In genomic region chr16:43434941-43435340, GRCm38 (mm10) we compare ENCODE assay signal across 9 mouse cellular contexts.
DNase-seq lines count a peak whose midpoint lies in the region; ATAC-seq lines count a peak whose summit lies in the region.
"Had no signal": no experiment of that assay in that cellular context is flagged by ENCODE, and none has a peak within 500 bp of the region (broad histone marks: within the 10 kb centered on the region; RNA-seq: fewer than 3 reads in every experiment).

No protein-coding gene starts in this region.

- H3K9ac ChIP-seq in hindbrain, embryonic 11.5 days (ENCODE audit: low read depth, low read length) = no peak overlapping the region
- no peak overlapping the region for H3K9ac ChIP-seq in hindbrain, embryonic 16.5 days (ENCODE audit: low read depth, low read length)
- no peak overlapping the region for H3K9ac ChIP-seq in embryonic facial prominence, embryonic 11.5 days (replicated peaks; ENCODE audit: low read length)
- H3K9ac ChIP-seq: hindbrain, embryonic 15.5 days had no signal

- ATAC-seq in hindbrain, embryonic 11.5 days (ENCODE audit: low FRiP score) = 0 out of 2 replicates have a peak, but pooled peaks have one; percentile 59
- no peak for ATAC-seq in hindbrain, embryonic 16.5 days
- no peak for ATAC-seq in embryonic facial prominence, embryonic 11.5 days (replicated peaks; ENCODE audit: insufficient number of reproducible peaks, low FRiP score, low TSS enrichment, low read depth)

- no peak overlapping the region for H3K4me2 ChIP-seq in hindbrain, embryonic 11.5 days (replicated peaks; ENCODE audit: low read depth, low read length)
- no peak overlapping the region for H3K4me2 ChIP-seq in hindbrain, embryonic 16.5 days (ENCODE audit: low read length)
- no peak overlapping the region for H3K4me2 ChIP-seq in embryonic facial prominence, embryonic 11.5 days (ENCODE audit: low read depth, low read length)
- H3K4me2 ChIP-seq: hindbrain, embryonic 15.5 days had no signal

- H3K27ac ChIP-seq in hindbrain, embryonic 11.5 days (ENCODE audit: low read depth, low read length) = no peak overlapping the region
- H3K27ac ChIP-seq in hindbrain, embryonic 16.5 days (ENCODE audit: low read depth, low read length) = no peak overlapping the region
- no peak overlapping the region for H3K27ac ChIP-seq in embryonic facial prominence, embryonic 11.5 days (replicated peaks; ENCODE audit: low read depth, low read length)
- H3K27ac ChIP-seq: hindbrain, embryonic 15.5 days had no signal

- WGBS in hindbrain, embryonic 11.5 days = 44% methylated on average over 3 of the region's 3 CpGs
- 41% methylated on average over 3 of the region's 3 CpGs for WGBS in hindbrain, embryonic 16.5 days
- WGBS in embryonic facial prominence, embryonic 11.5 days = 54% methylated on average over 3 of the region's 3 CpGs

- peak; percentile 51 for DNase-seq in hindbrain, embryonic 11.5 days (ENCODE audit: low spot score)
- DNase-seq in B cell, adult 2 months = peak; percentile 5 to 10
- DNase-seq in adipocyte (ENCODE audit: low spot score) = peak; percentile 52
- peak; percentile 36 for DNase-seq in embryonic facial prominence, embryonic 11.5 days (ENCODE audit: low spot score)
- DNase-seq in mesoderm, embryonic 11.5 days (ENCODE audit: low read depth, low spot score) = peak; percentile 44
- DNase-seq in layer of hippocampus, postnatal 25 days (ENCODE audit: extremely low spot score in 1 of 2, low spot score in 1 of 2) = no peak
- no peak for DNase-seq in spleen, adult 12 weeks (ENCODE audit: low spot score)

- H3K36me3 ChIP-seq in hindbrain, embryonic 11.5 days (ENCODE audit: control insufficient read depth, insufficient read depth, low read length) = no peaks in the 10 kb centered on the region
- H3K36me3 ChIP-seq in hindbrain, embryonic 16.5 days (ENCODE audit: control insufficient read depth, insufficient read depth, low read length) = no peaks in the 10 kb centered on the region
- no peaks in the 10 kb centered on the region for H3K36me3 ChIP-seq in embryonic facial prominence, embryonic 11.5 days (replicated peaks; ENCODE audit: control insufficient read depth, insufficient read depth, low read depth, low read length)
- H3K36me3 ChIP-seq: hindbrain, embryonic 15.5 days had no signal

- H3K9me3 ChIP-seq in hindbrain, embryonic 11.5 days (ENCODE audit: control insufficient read depth, low read length) = no peaks in the 10 kb centered on the region
- no peaks in the 10 kb centered on the region for H3K9me3 ChIP-seq in hindbrain, embryonic 16.5 days (ENCODE audit: control insufficient read depth, low read length)
- H3K9me3 ChIP-seq in embryonic facial prominence, embryonic 11.5 days (replicated peaks; ENCODE audit: control insufficient read depth, low read length) = no peaks in the 10 kb centered on the region
- H3K9me3 ChIP-seq: hindbrain, embryonic 15.5 days had no signal

- no peak overlapping the region for H3K4me3 ChIP-seq in hindbrain, embryonic 11.5 days (ENCODE audit: low read depth, low read length)
- no peak overlapping the region for H3K4me3 ChIP-seq in hindbrain, embryonic 16.5 days (ENCODE audit: low read length)
- no peak overlapping the region for H3K4me3 ChIP-seq in embryonic facial prominence, embryonic 11.5 days (ENCODE audit: low read depth, low read length)
- H3K4me3 ChIP-seq: hindbrain, embryonic 15.5 days had no signal

- H3K27me3 ChIP-seq in hindbrain, embryonic 11.5 days (ENCODE audit: control insufficient read depth, insufficient read depth, low read length) = no peaks in the 10 kb centered on the region
- no peaks in the 10 kb centered on the region for H3K27me3 ChIP-seq in hindbrain, embryonic 16.5 days (replicated peaks; ENCODE audit: control insufficient read depth, insufficient read depth, low read length)
- H3K27me3 ChIP-seq in embryonic facial prominence, embryonic 11.5 days (ENCODE audit: control insufficient read depth, insufficient read depth, low read length) = no peaks in the 10 kb centered on the region
- H3K27me3 ChIP-seq: hindbrain, embryonic 15.5 days had no signal

- no peaks in the 10 kb centered on the region for H3K4me1 ChIP-seq in hindbrain, embryonic 11.5 days (replicated peaks; ENCODE audit: control insufficient read depth, insufficient read depth, low read length)
- no peaks in the 10 kb centered on the region for H3K4me1 ChIP-seq in hindbrain, embryonic 16.5 days (ENCODE audit: control insufficient read depth, insufficient read depth, low read depth, low read length)
- H3K4me1 ChIP-seq in embryonic facial prominence, embryonic 11.5 days (ENCODE audit: control insufficient read depth, insufficient read depth, low read length) = no peaks in the 10 kb centered on the region
- H3K4me1 ChIP-seq: hindbrain, embryonic 15.5 days had no signal

Comparison
In these comparisons a context has a peak if more than half of its experiments do, and no peak if none do; other contexts are left out.
1. DNase-seq: peak in hindbrain, embryonic 11.5 days (single experiment), B cell, adult 2 months (2 of 2), adipocyte (single experiment), embryonic facial prominence, embryonic 11.5 days (single experiment) and mesoderm, embryonic 11.5 days (single experiment); none in layer of hippocampus, postnatal 25 days (0 of 2) and spleen, adult 12 weeks (single experiment).